Mouse (Mus musculus) brain, embryonic 14.5 days (tissue): ENCODE measurements around the gene Klhdc7b.

Source experiments
- CTCF ChIP-seq: fragments of 200-500 bp; IDR thresholded peaks from 2 replicates; pipeline ENCODE4 v1.5.1; 2012; ENCODE audit warnings: inconsistent platforms, mild to moderate bottlenecking, moderate library complexity, borderline replicate concordance; ENCODE audit not compliant: insufficient read depth, insufficient read length; ENCODE audit errors: extremely low read depth
- POLR2A ChIP-seq: fragments of 200-500 bp; IDR thresholded peaks from 2 replicates; pipeline ENCODE4 v1.6.1; 2012; ENCODE audit warnings: mild to moderate bottlenecking, inconsistent platforms, borderline replicate concordance; ENCODE audit not compliant: poor library complexity, insufficient read depth, insufficient read length, severe bottlenecking; ENCODE audit errors: extremely low read depth

DNA sequence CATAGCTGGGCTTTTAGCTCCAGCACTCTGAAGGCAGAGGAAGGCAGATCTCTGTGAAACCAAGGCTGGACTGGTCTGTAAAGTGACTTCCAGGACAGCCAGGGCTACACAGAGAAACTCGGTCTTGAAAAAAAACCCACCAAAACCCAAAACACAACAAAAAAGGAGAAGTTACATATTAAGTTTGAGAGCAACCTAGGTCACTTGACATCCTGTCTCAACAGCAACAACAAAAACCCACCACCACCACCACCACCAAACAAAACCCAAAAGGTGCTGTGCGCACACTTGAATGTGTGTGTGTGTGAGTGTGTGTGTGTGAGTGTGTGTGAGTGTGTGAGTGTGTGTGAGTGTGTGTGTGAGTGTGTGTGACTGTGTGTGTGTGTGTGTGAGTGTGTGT is 45.0 kb upstream of the Klhdc7b start:
- TF ChIP-seq POLR2A (no peak), CTCF (no peak)
